ENCODE assay signal across 8 mouse cellular contexts in genomic region chr15:97055794-97056193, GRCm38 (mm10). TPM values are rescaled to one million over a fixed set of nuclear protein-coding genes. Genes with fewer than 3 reads are reported as not detected.
DNase-seq lines count a peak whose midpoint lies in the region; ATAC-seq and TF ChIP-seq lines count a peak whose summit lies in the region.

Gene Slc38a4 (minus strand): TSS chr15:97055956.

- no peak for TF ChIP-seq POLR2A in testis, adult 2 months (IDR thresholded peaks at IDR 0.05; ENCODE audit: control insufficient read depth, low read depth, low read length)

- H3K9me3 ChIP-seq in limb, embryonic 13.5 days, result peaks cover 24% of the 10 kb centered on the region

- H3K27me3 ChIP-seq in testis, adult 2 months (ENCODE audit: control insufficient read depth, insufficient read depth, low read length), result peaks cover 2% of the 10 kb centered on the region; the same call in 1 of the 2 replicates
- no peaks in the 10 kb centered on the region for H3K27me3 ChIP-seq in limb, embryonic 13.5 days

- peak within 1 kb of the TSS; percentile 76 for H3K9ac ChIP-seq in limb, embryonic 13.5 days

- no peak for TF ChIP-seq CTCF in testis, adult 2 months (IDR thresholded peaks at IDR 0.05; ENCODE audit: control insufficient read depth, insufficient read depth, insufficient replicate concordance, low read depth, low read length)

- no peak for DNase-seq in testis, postnatal 14 days (ENCODE audit: low spot score)
- no peak for DNase-seq in gonadal fat pad, adult 2 months (ENCODE audit: low read depth)
- peak; percentile 46 for DNase-seq in skeletal muscle tissue, adult 2 months (ENCODE audit: low read depth, low spot score)
- DNase-seq in spleen, postnatal 10 days (ENCODE audit: low spot score in 2 of 2), result no peak
- no peak for DNase-seq in left cerebral cortex, postnatal 36 days (ENCODE audit: low spot score in 2 of 2)
- DNase-seq in cerebellum, adult 9-10 months, result no peak

- H3K27ac ChIP-seq in testis, adult 2 months (ENCODE audit: control insufficient read depth, insufficient read depth, low read depth, low read length), result no peak within 1 kb of the TSS
- H3K27ac ChIP-seq in limb, embryonic 13.5 days, result peak within 1 kb of the TSS; percentile 48

- peak within 1 kb of the TSS; percentile 29 for H3K4me3 ChIP-seq in testis, adult 2 months (ENCODE audit: control insufficient read depth, low read depth, low read length)
- peak within 1 kb of the TSS; percentile 53 for H3K4me3 ChIP-seq in limb, embryonic 13.5 days

- WGBS in limb, embryonic 13.5 days, result 40% methylated on average over 9 of the region's 9 CpGs

- peak; percentile 82 for ATAC-seq in limb, embryonic 13.5 days (ENCODE audit: low FRiP score, low read depth)

- peaks cover 24% of the 10 kb centered on the region for H3K4me1 ChIP-seq in testis, adult 2 months (ENCODE audit: control insufficient read depth, insufficient read depth, low read length)
- H3K4me1 ChIP-seq in limb, embryonic 13.5 days, result no peaks in the 10 kb centered on the region

- no peaks in the 10 kb centered on the region for H3K36me3 ChIP-seq in testis, adult 2 months (ENCODE audit: control insufficient read depth, insufficient read depth, low read length)
- no peaks in the 10 kb centered on the region for H3K36me3 ChIP-seq in limb, embryonic 13.5 days

- H3K4me2 ChIP-seq in limb, embryonic 13.5 days (replicated peaks), result peak within 1 kb of the TSS; percentile 74

- intact Hi-C loops in left cerebral cortex, postnatal 36 days (cut with DNase I), result no loop called here

RNA-seq across cellular contexts. Expression of gene Slc38a4, which starts in this region (rescaled TPM):
- 0.35 and 3.2 TPM in 2 replicates for polyA plus RNA-seq in testis, adult 2 months (2012; rRNA removed)
- 21.3 and 45.4 TPM in 2 replicates for polyA plus RNA-seq in gonadal fat pad, adult 2 months (2012; rRNA removed)
- 76.7 and 85.9 TPM in 2 replicates for polyA plus RNA-seq in limb, embryonic 13.5 days (2015; fragmentation: Nextera tagmentation; extraction: Ambion mirVana)
- total RNA-seq in left cerebral cortex, postnatal 36 days (2021), result 1 to 10 TPM in 1 of 2 experiments, under 1 TPM in 1; 0.64 to 1.4 TPM
